Mouse (Mus musculus) gastrocnemius, postnatal 25 days (tissue): ENCODE results near the gene Slc30a4. TPM values are rescaled to one million over a fixed set of nuclear protein-coding genes. Genes with fewer than 3 reads are reported as not detected.

Source experiments
- DNase-seq: peaks from one replicate; pipeline ENCODE4 v3.0.0; 2022
- long read RNA-seq, 2 experiments: library from polyadenylated mRNA; stranded (forward); transcript quantifications; one replicate each; pipeline ENCODE4 v2.0.0; 2021
- total RNA-seq, 2 experiments: library from RNA; stranded (reverse); gene quantifications; 1 replicate in 1 of 2; 2 replicates in 1 of 2; pipeline ENCODE4 v1.2.3; 2021

The Slc30a4 gene
- 10 to 100 TPM; 12.0 to 13.3 TPM for total RNA-seq
- long read RNA-seq, experiment 1, full-length matches to known transcripts: 2 of 7 reads
- long read RNA-seq, experiment 1, partial matches to known transcripts: 0 of 7 reads
- long read RNA-seq, experiment 1, other reads (novel, unspliced or antisense): 5 of 7 reads
- long read RNA-seq, experiment 2, full-length matches to known transcripts: 5 of 7 reads
- long read RNA-seq, experiment 2, partial matches to known transcripts: 0 of 7 reads
- long read RNA-seq, experiment 2, other reads (novel, unspliced or antisense): 2 of 7 reads

GRCm38 (mm10) chr2:122702181-122703036 lies at the start of gene Slc30a4:
TSS of gene Slc30a4 (minus strand) at chr2:122702663.
- DNase-seq: peak; percentile 81

- DNase-seq: no peak
Measured at GRCm38 (mm10) chr2:122746461-122746860, 44.0 kb upstream of the Slc30a4 start.

- DNase-seq: no peak
Measured at GRCm38 (mm10) chr2:122739023-122739422, 36.6 kb upstream of the Slc30a4 start.

GRCm38 (mm10) chr2:122737894-122738830 lies 35.7 kb upstream of the Slc30a4 start, which contains the start of gene Bloc1s6:
TSS of gene Bloc1s6 (plus strand) at chr2:122738503.
- DNase-seq: peak; percentile 90

GRCm38 (mm10) chr2:122731456-122731855 lies 29.0 kb upstream of the Slc30a4 start:
- no peak for DNase-seq

GRCm38 (mm10) chr2:122725604-122726003 lies 23.1 kb upstream of the Slc30a4 start:
- no peak for DNase-seq

GRCm38 (mm10) chr2:122720564-122720963 lies 18.1 kb upstream of the Slc30a4 start:
- DNase-seq: no peak

- no peak for DNase-seq
Measured at GRCm38 (mm10) chr2:122719232-122719631, 16.8 kb upstream of the Slc30a4 start.

GRCm38 (mm10) chr2:122716301-122716842 lies 13.9 kb upstream of the Slc30a4 start:
- DNase-seq: no peak

GRCm38 (mm10) chr2:122715148-122715692 lies 12.8 kb upstream of the Slc30a4 start:
- DNase-seq: no peak

- no peak for DNase-seq
Measured at GRCm38 (mm10) chr2:122712848-122713247, 10.4 kb upstream of the Slc30a4 start.

GRCm38 (mm10) chr2:122711911-122712310 lies 9.4 kb upstream of the Slc30a4 start:
- no peak for DNase-seq

GRCm38 (mm10) chr2:122709156-122709555 lies 6.7 kb upstream of the Slc30a4 start:
- DNase-seq: no peak

GRCm38 (mm10) chr2:122708080-122708479 lies 5.6 kb upstream of the Slc30a4 start:
- no peak for DNase-seq

GRCm38 (mm10) chr2:122704572-122704971 lies 2.1 kb upstream of the Slc30a4 start:
- no peak for DNase-seq

- no peak for DNase-seq
Measured at GRCm38 (mm10) chr2:122701871-122702180, 637 bp downstream of the Slc30a4 start.

GRCm38 (mm10) chr2:122701012-122701411 lies 1.5 kb downstream of the Slc30a4 start:
- DNase-seq: no peak

GRCm38 (mm10) chr2:122697526-122697925 lies 4.9 kb downstream of the Slc30a4 start:
- no peak for DNase-seq

GRCm38 (mm10) chr2:122686665-122687064 lies 15.8 kb downstream of the Slc30a4 start:
- no peak for DNase-seq

- DNase-seq: no peak
Measured at GRCm38 (mm10) chr2:122683641-122684040, 18.8 kb downstream of the Slc30a4 start.

- DNase-seq: no peak
Measured at GRCm38 (mm10) chr2:122682520-122682919, 19.9 kb downstream of the Slc30a4 start.
